Mouse (Mus musculus): ENCODE results near the gene Gm49318. TPM values are rescaled to one million over a fixed set of nuclear protein-coding genes. Genes with fewer than 3 reads are reported as not detected.

The Gm49318 gene
- polyA plus RNA-seq, 1 experiment from 2014 or later = not detected

DNA sequence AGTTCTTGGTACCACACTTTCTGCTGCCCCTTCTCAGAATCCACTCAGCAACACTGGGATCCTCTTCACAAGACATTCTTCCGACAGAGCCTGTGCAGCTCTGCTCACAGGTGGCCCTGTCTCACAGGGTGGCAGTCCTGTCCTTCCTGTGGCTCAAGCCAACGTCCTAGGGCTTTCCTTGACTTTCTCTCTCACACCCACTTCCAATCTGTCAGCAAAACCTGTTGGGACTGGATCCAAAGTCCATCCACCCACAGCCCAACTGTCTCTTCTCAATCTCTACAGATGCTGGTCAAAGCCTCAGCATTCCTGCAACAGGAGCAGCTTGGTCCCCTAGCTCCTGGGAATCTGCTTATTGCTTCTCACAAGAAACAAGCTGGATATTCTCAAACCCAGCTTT, 9.7 kb downstream of the Gm49318 start:
- H3K27ac ChIP-seq (ENCODE audit: low read depth, low read length) = no peak overlapping the region
- H3K4me3 ChIP-seq (ENCODE audit: low read depth, low read length) = no peak overlapping the region
- 0 out of 2 replicates have a peak, but pooled peaks cover 2% of the 10 kb centered on the region for H3K27me3 ChIP-seq (ENCODE audit: control insufficient read depth, insufficient read depth, low read length)
- H3K4me1 ChIP-seq (ENCODE audit: control insufficient read depth, insufficient read depth, low read length) = no peaks in the 10 kb centered on the region
- H3K36me3 ChIP-seq (ENCODE audit: control insufficient read depth, insufficient read depth, low read length) = peaks cover 33% of the 10 kb centered on the region
- H3K9ac ChIP-seq (ENCODE audit: low read depth, low read length) = no peak overlapping the region
- H3K9me3 ChIP-seq (replicated peaks; ENCODE audit: control insufficient read depth, low read length) = no peaks in the 10 kb centered on the region
- 82% methylated on average over 2 of the region's 2 CpGs for WGBS (ENCODE audit: insufficient replicate concordance)
- H3K4me2 ChIP-seq = no peak overlapping the region
- no peak for ATAC-seq (replicated peaks; ENCODE audit: insufficient number of reproducible peaks, low FRiP score, low TSS enrichment)

DNA sequence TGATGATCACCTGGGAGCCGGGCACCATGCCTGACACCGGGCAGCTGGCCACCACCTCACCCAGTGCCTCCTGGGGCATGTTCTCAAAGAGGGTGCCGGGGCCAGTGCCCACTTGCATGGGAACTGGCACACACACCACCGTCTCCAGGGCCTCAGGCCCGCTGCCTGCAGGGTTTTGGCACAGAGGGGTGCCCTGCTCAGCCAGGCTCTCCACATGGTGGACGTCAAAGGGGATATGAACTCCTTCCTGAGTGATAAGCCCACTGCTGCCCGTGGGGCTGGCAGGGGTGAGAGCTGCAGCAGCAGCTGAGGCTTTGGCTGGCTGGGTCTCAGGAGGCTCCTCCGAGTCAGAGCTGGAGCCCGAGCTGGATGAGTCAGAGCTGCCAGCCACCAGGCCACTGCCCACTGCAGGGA, 13.0 kb downstream of the Gm49318 start:
- WGBS (ENCODE audit: insufficient replicate concordance) = 80% methylated on average over 9 of the region's 9 CpGs
- no peak overlapping the region for H3K27ac ChIP-seq (ENCODE audit: low read depth, low read length)
- H3K9me3 ChIP-seq (replicated peaks; ENCODE audit: control insufficient read depth, low read length) = no peaks in the 10 kb centered on the region
- no peak overlapping the region for H3K4me2 ChIP-seq
- 0 out of 2 replicates have a peak, but pooled peaks cover 6% of the 10 kb centered on the region for H3K4me1 ChIP-seq (ENCODE audit: control insufficient read depth, insufficient read depth, low read length)
- ATAC-seq (replicated peaks; ENCODE audit: insufficient number of reproducible peaks, low FRiP score, low TSS enrichment) = no peak
- H3K9ac ChIP-seq (ENCODE audit: low read depth, low read length) = no peak overlapping the region
- H3K27me3 ChIP-seq (ENCODE audit: control insufficient read depth, insufficient read depth, low read length) = peaks cover 26% of the 10 kb centered on the region
- H3K36me3 ChIP-seq (ENCODE audit: control insufficient read depth, insufficient read depth, low read length) = peaks cover 9% of the 10 kb centered on the region
- H3K4me3 ChIP-seq (ENCODE audit: low read depth, low read length) = no peak overlapping the region

DNA sequence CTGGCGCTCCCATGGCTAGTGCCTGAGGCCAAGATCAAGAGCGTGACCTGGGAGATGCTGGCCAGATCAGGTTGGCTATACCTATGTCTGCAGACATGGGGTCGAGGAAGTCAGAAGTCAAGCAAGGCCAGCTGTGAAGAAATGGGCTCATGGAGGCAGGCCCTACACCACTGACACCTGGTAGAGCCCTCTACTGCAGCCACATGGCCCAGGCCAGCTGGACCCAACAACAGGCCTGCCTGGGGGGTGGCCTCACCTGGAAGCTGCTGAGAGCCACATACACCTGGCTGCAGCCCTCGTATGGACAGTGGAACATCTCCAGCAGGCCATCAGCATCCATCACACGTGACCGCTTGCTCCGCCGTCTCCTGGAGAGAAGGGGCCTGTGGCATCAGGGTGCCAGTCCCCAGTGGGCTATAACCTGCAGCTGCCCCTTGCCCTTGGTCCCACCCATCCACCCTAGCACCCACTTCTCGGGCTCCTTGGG, 14.0 kb downstream of the Gm49318 start:
- H3K27me3 ChIP-seq (ENCODE audit: control insufficient read depth, insufficient read depth, low read length) = peaks cover 35% of the 10 kb centered on the region

DNA sequence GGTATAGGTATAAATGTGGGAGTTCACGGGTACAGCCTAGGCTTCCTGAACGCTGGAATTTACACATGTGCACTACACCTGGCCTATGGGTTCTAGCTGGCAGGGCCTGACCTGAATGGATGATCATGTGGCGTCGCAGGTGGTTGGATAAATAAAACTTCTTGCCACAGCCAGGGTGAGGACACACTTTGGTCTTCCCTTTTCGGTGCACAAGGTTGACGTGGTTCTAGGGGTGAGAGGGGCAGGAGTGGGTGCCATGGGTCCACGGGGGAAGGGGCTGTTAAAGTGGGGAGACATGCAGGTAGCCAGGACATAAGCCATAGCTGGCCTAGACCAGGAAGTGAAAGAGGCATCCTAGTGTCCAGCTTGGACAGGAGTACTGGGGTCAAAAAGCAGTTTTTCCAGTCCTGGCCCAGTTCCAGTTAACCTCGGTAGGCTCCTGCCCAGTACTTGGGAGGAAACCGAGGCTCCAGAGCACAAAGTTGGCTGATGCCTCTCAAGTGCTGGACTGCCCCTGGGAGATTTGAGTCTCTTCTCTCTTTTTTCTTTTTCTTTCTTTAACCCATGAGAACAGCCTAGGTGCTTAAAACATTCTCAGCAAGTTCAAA, 14.7 kb downstream of the Gm49318 start:
- peaks cover 9% of the 10 kb centered on the region for H3K36me3 ChIP-seq (ENCODE audit: control insufficient read depth, insufficient read depth, low read length)
- H3K27ac ChIP-seq (ENCODE audit: low read depth, low read length) = no peak overlapping the region
- no peak overlapping the region for H3K4me3 ChIP-seq (ENCODE audit: low read depth, low read length)
- H3K9ac ChIP-seq (ENCODE audit: low read depth, low read length) = no peak overlapping the region
- peaks cover 12% of the 10 kb centered on the region for H3K4me1 ChIP-seq (ENCODE audit: control insufficient read depth, insufficient read depth, low read length)
- no peaks in the 10 kb centered on the region for H3K9me3 ChIP-seq (replicated peaks; ENCODE audit: control insufficient read depth, low read length)
- peaks cover 42% of the 10 kb centered on the region for H3K27me3 ChIP-seq (ENCODE audit: control insufficient read depth, insufficient read depth, low read length)
- no peak for ATAC-seq (replicated peaks; ENCODE audit: insufficient number of reproducible peaks, low FRiP score, low TSS enrichment)
- 76% methylated on average over 9 of the region's 9 CpGs for WGBS (ENCODE audit: insufficient replicate concordance)
- H3K4me2 ChIP-seq = no peak overlapping the region

More for the DNA sequence above, 14.0 kb downstream of the Gm49318 start:
- WGBS (ENCODE audit: insufficient replicate concordance) = 89% methylated on average over 9 of the region's 9 CpGs
- Histone ChIP-seq H3K4me3 (ENCODE audit: low read depth, low read length) (no peak overlapping the region), H3K9ac (ENCODE audit: low read depth, low read length) (no peak overlapping the region), H3K4me1 (ENCODE audit: control insufficient read depth, insufficient read depth, low read length) (0 out of 2 replicates have a peak, but pooled peaks cover 6% of the 10 kb centered on the region), H3K36me3 (ENCODE audit: control insufficient read depth, insufficient read depth, low read length) (peaks cover 9% of the 10 kb centered on the region), H3K4me2 (no peak overlapping the region), H3K9me3 (replicated peaks; ENCODE audit: control insufficient read depth, low read length) (no peaks in the 10 kb centered on the region), H3K27ac (ENCODE audit: low read depth, low read length) (no peak overlapping the region)
- no peak for ATAC-seq (replicated peaks; ENCODE audit: insufficient number of reproducible peaks, low FRiP score, low TSS enrichment)

DNA sequence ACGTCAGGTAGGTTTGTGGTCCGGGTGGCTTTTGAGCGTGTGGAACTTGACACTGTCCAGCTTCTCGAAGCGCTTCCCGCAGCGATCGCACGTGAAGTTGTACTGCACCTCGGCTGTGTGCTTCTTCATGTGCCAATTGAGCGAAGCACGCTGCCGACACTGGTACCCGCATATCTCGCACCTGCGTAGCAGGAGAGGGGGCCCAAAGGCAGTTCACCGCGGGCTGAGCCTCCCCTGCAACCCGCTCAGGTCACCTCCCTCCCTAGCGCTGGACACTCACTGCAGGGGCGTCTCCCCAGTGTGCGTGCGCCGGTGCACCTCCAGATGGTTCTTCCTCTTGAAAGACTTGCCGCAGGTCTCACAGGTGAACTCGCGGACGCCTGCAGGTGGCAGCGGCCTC, 15.3 kb downstream of the Gm49318 start:
- H3K4me3 ChIP-seq (ENCODE audit: low read depth, low read length) = no peak overlapping the region
- no peak for ATAC-seq (replicated peaks; ENCODE audit: insufficient number of reproducible peaks, low FRiP score, low TSS enrichment)
- no peaks in the 10 kb centered on the region for H3K9me3 ChIP-seq (replicated peaks; ENCODE audit: control insufficient read depth, low read length)
- peaks cover 9% of the 10 kb centered on the region for H3K36me3 ChIP-seq (ENCODE audit: control insufficient read depth, insufficient read depth, low read length)
- H3K4me1 ChIP-seq (ENCODE audit: control insufficient read depth, insufficient read depth, low read length) = peaks cover 19% of the 10 kb centered on the region
- WGBS (ENCODE audit: insufficient replicate concordance) = 33% methylated on average over 29 of the region's 29 CpGs
- no peak overlapping the region for H3K27ac ChIP-seq (ENCODE audit: low read depth, low read length)
- H3K4me2 ChIP-seq = no peak overlapping the region
- H3K9ac ChIP-seq (ENCODE audit: low read depth, low read length) = no peak overlapping the region
- peaks cover 49% of the 10 kb centered on the region for H3K27me3 ChIP-seq (ENCODE audit: control insufficient read depth, insufficient read depth, low read length)

DNA sequence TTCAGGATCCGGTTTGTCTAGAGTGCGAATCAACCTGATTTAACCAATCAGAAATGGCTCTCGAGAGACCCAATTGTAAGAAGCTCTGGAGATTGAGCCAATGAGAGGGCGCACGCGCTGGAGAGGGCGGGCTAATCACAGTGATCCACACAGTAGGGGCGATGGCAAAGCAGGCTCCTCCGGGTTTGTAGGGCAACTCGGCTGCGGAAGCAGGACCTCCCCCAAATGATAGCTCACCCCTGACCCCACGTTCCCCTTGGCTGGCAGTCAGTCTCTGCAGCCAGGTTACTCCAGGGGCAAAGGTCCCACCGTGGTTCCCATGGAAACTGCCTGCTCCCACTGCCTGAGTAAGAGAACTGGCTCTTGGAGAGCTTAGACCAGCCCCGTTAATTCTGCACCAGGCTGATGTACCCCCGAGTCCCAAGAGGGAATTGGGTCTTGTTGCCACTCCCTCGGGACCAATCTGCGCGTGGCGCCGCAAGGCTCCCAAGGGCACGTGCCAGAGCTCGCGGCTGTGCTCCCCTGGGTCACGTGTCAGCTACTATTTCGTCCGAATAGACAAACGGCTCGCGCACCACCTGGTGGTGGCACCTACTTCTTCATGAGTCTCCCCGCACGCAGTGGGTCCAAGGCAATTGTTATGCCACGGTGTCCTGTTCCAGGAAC, 16.5 kb downstream of the Gm49318 start:
- Histone ChIP-seq H3K4me3 (ENCODE audit: low read depth, low read length) (peak overlapping the region; percentile 5; the same call in 1 of the 2 replicates), H3K9me3 (replicated peaks; ENCODE audit: control insufficient read depth, low read length) (no peaks in the 10 kb centered on the region), H3K27me3 (ENCODE audit: control insufficient read depth, insufficient read depth, low read length) (peaks cover 61% of the 10 kb centered on the region), H3K9ac (ENCODE audit: low read depth, low read length) (no peak overlapping the region), H3K27ac (ENCODE audit: low read depth, low read length) (no peak overlapping the region), H3K4me2 (peak overlapping the region; percentile 34), H3K36me3 (ENCODE audit: control insufficient read depth, insufficient read depth, low read length) (peaks cover 6% of the 10 kb centered on the region), H3K4me1 (ENCODE audit: control insufficient read depth, insufficient read depth, low read length) (peaks cover 28% of the 10 kb centered on the region)
- ATAC-seq (replicated peaks; ENCODE audit: insufficient number of reproducible peaks, low FRiP score, low TSS enrichment) = 0 out of 2 replicates have a peak, but pooled peaks have one; percentile 35
- 2% methylated on average over 32 of the region's 32 CpGs for WGBS (ENCODE audit: insufficient replicate concordance)

DNA sequence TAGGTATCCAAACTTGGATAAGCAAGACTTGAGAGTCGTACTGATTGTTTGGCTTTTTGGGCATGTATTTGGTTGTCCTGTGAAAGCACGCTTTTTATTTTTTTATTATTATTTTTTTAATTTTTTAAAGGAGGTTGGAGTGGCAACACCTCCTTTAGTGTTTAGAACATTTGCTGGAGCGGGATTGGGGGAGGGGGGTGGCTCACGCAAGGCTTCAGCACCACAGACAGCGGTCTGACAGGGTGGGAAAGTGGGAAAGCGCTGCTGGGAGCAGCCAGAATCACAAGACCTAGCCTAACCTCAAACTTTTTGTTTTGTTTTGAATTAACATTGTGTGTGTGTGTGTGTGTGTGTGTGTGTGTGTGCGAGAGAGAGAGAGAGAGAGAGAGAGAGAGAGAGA, 17.4 kb downstream of the Gm49318 start:
- H3K4me1 ChIP-seq (ENCODE audit: control insufficient read depth, insufficient read depth, low read length) = peaks cover 28% of the 10 kb centered on the region
- no peak overlapping the region for H3K4me3 ChIP-seq (ENCODE audit: low read depth, low read length)
- no peak for ATAC-seq (replicated peaks; ENCODE audit: insufficient number of reproducible peaks, low FRiP score, low TSS enrichment)
- peaks cover 69% of the 10 kb centered on the region for H3K27me3 ChIP-seq (ENCODE audit: control insufficient read depth, insufficient read depth, low read length)
- H3K9ac ChIP-seq (ENCODE audit: low read depth, low read length) = no peak overlapping the region
- H3K4me2 ChIP-seq = no peak overlapping the region
- H3K36me3 ChIP-seq (ENCODE audit: control insufficient read depth, insufficient read depth, low read length) = peaks cover 4% of the 10 kb centered on the region; the same call in 1 of the 2 replicates
- WGBS (ENCODE audit: insufficient replicate concordance) = 25% methylated on average over 6 of the region's 7 CpGs
- H3K9me3 ChIP-seq (replicated peaks; ENCODE audit: control insufficient read depth, low read length) = no peaks in the 10 kb centered on the region
- no peak overlapping the region for H3K27ac ChIP-seq (ENCODE audit: low read depth, low read length)

DNA sequence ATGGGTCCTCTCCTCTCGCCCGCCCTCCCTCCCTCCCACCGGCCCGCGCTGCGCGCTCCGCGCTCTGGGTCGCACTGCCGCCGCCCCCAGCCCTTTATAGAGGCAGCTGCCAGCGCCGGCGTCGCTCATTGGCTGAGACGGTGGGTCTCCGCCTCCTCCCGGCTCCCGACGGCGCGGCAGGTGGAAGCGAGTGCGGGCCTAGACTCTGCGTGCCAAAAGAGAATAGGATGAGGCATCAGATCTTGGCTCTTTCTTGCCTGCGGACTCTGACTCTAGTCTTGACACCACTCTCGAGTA, 19.2 kb downstream of the Gm49318 start, which contains the start of gene Elavl3:
TSS of gene Elavl3 (minus strand) at position 66 of the 297 bp plus-strand sequence.
- H3K4me2 ChIP-seq = peak within 1 kb of the TSS; percentile 66
- no peaks in the 10 kb centered on the region for H3K36me3 ChIP-seq (ENCODE audit: control insufficient read depth, insufficient read depth, low read length)
- WGBS (ENCODE audit: insufficient replicate concordance) = 2% methylated on average over 26 of the region's 28 CpGs
- H3K27ac ChIP-seq (ENCODE audit: low read depth, low read length) = no peak within 1 kb of the TSS
- peaks cover 28% of the 10 kb centered on the region for H3K4me1 ChIP-seq (ENCODE audit: control insufficient read depth, insufficient read depth, low read length)
- no peak within 1 kb of the TSS for H3K9ac ChIP-seq (ENCODE audit: low read depth, low read length)
- H3K9me3 ChIP-seq (replicated peaks; ENCODE audit: control insufficient read depth, low read length) = no peaks in the 10 kb centered on the region
- no peak for ATAC-seq (replicated peaks; ENCODE audit: insufficient number of reproducible peaks, low FRiP score, low TSS enrichment)
- peak within 1 kb of the TSS; percentile 39 for H3K4me3 ChIP-seq (ENCODE audit: low read depth, low read length)
- peaks cover 73% of the 10 kb centered on the region for H3K27me3 ChIP-seq (ENCODE audit: control insufficient read depth, insufficient read depth, low read length)

All from heart, embryonic 11.5 days (tissue).